Mouse (Mus musculus) hindbrain, embryonic 10.5 days (tissue): ENCODE results near the gene Zbtb2. TPM values are rescaled to one million over a fixed set of nuclear protein-coding genes. Genes with fewer than 3 reads are reported as not detected.
A peak's percentile ranks its signal among the peaks of the same experiment; 100 is the strongest.

ENCODE experiments used
- DNase-seq: peaks from one replicate; pipeline ENCODE4 v3.0.0-alpha.2; 2017; ENCODE audit warnings: low spot score
- H3K27ac ChIP-seq: fragments of 300-500 bp; sonication (generic); 2 replicates; pipeline ENCODE4 v1.5.1; 2016; ENCODE audit warnings: mild to moderate bottlenecking, moderate library complexity
- H3K27me3 ChIP-seq: fragments of 300-500 bp; sonication (generic); 2 replicates; pipeline ENCODE4 v1.6.1; 2016; ENCODE audit warnings: mild to moderate bottlenecking; ENCODE audit not compliant: poor library complexity, insufficient read depth, severe bottlenecking
- H3K36me3 ChIP-seq: fragments of 300-500 bp; sonication (generic); 2 replicates; pipeline ENCODE4 v1.6.1; 2016; ENCODE audit warnings: mild to moderate bottlenecking, moderate library complexity
- H3K4me1 ChIP-seq: fragments of 300-500 bp; sonication (generic); replicated peaks from 2 replicates; pipeline ENCODE4 v1.6.1; 2016; ENCODE audit warnings: mild to moderate bottlenecking
- H3K4me3 ChIP-seq: fragments of 300-500 bp; sonication (generic); 2 replicates; pipeline ENCODE4 v1.5.1; 2016; ENCODE audit warnings: mild to moderate bottlenecking, moderate library complexity
- H3K9me3 ChIP-seq: fragments of 300-500 bp; sonication (generic); 2 replicates; pipeline ENCODE4 v1.6.1; 2016; ENCODE audit warnings: mild to moderate bottlenecking, moderate library complexity
- WGBS: fragments of 180-500 bp; shearing (Covaris S2); methylation state at CpG from one replicate; pipeline ENCODE4 v1.1.7; 2016; 5-methylcytosine and 5-hydroxymethylcytosine counted together
- polyA plus RNA-seq: library from polyadenylated mRNA; unstranded; fragments of >200 nt; fragmentation: Nextera tagmentation; extraction: Ambion mirVana; gene quantifications from 2 replicates; pipeline ENCODE4 v1.2.1, GENCODE M21; 2016

Zbtb2 gene
- polyA plus RNA-seq, 1 experiment from 2014 or later: 18.1 TPM

GRCm38 (mm10) chr10:4375267-4375666 is 12.6 kb downstream of the Zbtb2 start:
- DNase-seq: no peak
- H3K4me3 ChIP-seq: no peak overlapping the region
- H3K36me3 ChIP-seq: peaks cover 42% of the 10 kb centered on the region
- peaks cover 8% of the 10 kb centered on the region; the same call in 1 of the 2 replicates for H3K4me1 ChIP-seq
- no peaks in the 10 kb centered on the region for H3K9me3 ChIP-seq
- WGBS: 40% methylated on average over 7 of the region's 7 CpGs
- H3K27ac ChIP-seq: no peak overlapping the region
- no peaks in the 10 kb centered on the region for H3K27me3 ChIP-seq

- no peak for DNase-seq
- H3K9me3 ChIP-seq: no peaks in the 10 kb centered on the region
- H3K27me3 ChIP-seq: no peaks in the 10 kb centered on the region
- H3K4me3 ChIP-seq: no peak overlapping the region
- H3K36me3 ChIP-seq: peaks cover 47% of the 10 kb centered on the region
- WGBS: 88% methylated on average over 4 of the region's 4 CpGs
- H3K4me1 ChIP-seq: peaks cover 8% of the 10 kb centered on the region; the same call in 1 of the 2 replicates
- no peak overlapping the region for H3K27ac ChIP-seq
These were observed 13.2 kb downstream of the Zbtb2 start for GRCm38 (mm10) chr10:4374734-4375133.

DNA sequence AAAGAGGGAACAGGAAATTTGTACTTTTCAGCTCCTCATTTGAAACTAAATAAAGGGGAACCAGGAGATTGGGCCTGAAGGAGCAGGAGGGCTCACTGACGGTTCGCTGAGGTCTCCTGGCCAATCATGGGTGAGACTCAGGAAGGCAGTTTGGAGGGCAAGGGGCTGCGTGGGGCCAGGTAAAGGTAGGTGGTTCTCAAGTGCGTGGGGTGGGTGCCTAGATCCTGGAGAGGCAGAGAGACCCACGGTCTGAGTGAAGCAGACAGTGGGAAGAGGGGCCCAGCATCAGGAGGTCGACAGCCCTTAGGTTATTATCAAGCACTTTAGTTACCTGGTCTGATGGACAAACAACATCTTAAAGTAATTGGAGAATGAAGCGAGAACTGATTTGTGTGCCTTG is 13.7 kb downstream of the Zbtb2 start:
- no peak for DNase-seq
- Histone ChIP-seq H3K4me3 (no peak overlapping the region), H3K4me1 (peaks cover 8% of the 10 kb centered on the region; the same call in 1 of the 2 replicates), H3K36me3 (peaks cover 52% of the 10 kb centered on the region), H3K27me3 (no peaks in the 10 kb centered on the region), H3K9me3 (no peaks in the 10 kb centered on the region), H3K27ac (no peak overlapping the region)
- whole genome bisulfite sequencing: 93% methylated on average over 7 of the region's 7 CpGs

DNA sequence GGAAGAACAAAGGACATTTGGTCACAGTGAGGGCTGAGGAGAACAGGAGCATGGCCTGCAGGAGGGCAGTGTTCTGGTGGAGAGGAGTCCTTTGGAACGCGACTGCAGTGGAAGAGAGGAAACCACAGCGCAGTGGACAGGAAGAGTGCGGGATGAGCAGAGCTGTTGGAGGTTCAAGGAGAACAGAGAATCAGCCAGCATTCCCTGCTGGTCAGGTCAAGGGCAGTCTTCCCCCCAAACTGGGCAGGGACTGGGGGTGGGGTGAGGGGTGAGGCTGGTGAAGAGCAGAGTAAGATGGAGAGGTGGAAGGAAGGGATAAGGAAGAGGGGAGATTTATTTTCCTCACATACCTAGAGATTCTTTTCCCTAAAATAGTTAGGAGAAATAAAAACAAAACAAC is 14.3 kb downstream of the Zbtb2 start:
- H3K27me3 ChIP-seq: no peaks in the 10 kb centered on the region
- 79% methylated on average over 4 of the region's 4 CpGs for WGBS
- H3K9me3 ChIP-seq: peaks cover under 1% of the 10 kb centered on the region; the same call in 1 of the 2 replicates
- H3K4me1 ChIP-seq: peaks cover 8% of the 10 kb centered on the region; the same call in 1 of the 2 replicates
- no peak for DNase-seq
- H3K4me3 ChIP-seq: no peak overlapping the region
- H3K36me3 ChIP-seq: peaks cover 59% of the 10 kb centered on the region
- H3K27ac ChIP-seq: 0 out of 2 replicates have a peak overlapping the region, but pooled peaks have one; percentile 18

- no peak for DNase-seq
These were observed 15.9 kb downstream of the Zbtb2 start for GRCm38 (mm10) chr10:4372011-4372410.

GRCm38 (mm10) chr10:4370105-4370504 is 17.8 kb downstream of the Zbtb2 start:
- 91% methylated on average over 11 of the region's 11 CpGs for WGBS
- Histone ChIP-seq H3K4me1 (0 out of 2 replicates have a peak, but pooled peaks cover 4% of the 10 kb centered on the region), H3K36me3 (peaks cover 86% of the 10 kb centered on the region), H3K4me3 (no peak overlapping the region), H3K9me3 (peaks cover 17% of the 10 kb centered on the region), H3K27ac (no peak overlapping the region), H3K27me3 (no peaks in the 10 kb centered on the region)
- DNase-seq: no peak

More at GRCm38 (mm10) chr10:4372011-4372410, 15.9 kb downstream of the Zbtb2 start:
- Histone ChIP-seq H3K36me3 (peaks cover 73% of the 10 kb centered on the region), H3K4me1 (peaks cover 8% of the 10 kb centered on the region; the same call in 1 of the 2 replicates), H3K4me3 (no peak overlapping the region), H3K27ac (no peak overlapping the region), H3K9me3 (peaks cover 12% of the 10 kb centered on the region), H3K27me3 (no peaks in the 10 kb centered on the region)
- 59% methylated on average over 5 of the region's 5 CpGs for WGBS

DNA sequence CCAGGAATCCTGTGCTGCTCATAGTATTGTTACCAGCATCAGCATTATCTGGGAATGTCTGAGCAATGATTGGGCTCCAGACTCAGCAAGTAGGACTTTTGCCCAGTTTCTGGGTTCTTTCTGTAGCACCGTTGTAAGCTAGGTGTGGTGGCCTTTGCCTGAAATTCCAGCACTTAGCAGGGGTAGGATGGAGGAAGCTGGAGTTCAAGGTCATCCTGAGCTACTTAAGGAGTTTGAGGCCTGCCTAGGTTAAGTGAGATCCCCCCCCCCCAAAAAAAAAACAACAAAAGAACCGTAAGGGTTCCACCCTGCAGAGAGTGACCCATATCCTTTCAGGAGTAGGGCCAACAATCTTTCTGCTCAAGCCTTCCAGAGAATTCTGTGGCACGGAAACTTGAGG is 23.3 kb downstream of the Zbtb2 start:
- Histone ChIP-seq H3K4me3 (no peak overlapping the region), H3K4me1 (no peaks in the 10 kb centered on the region), H3K36me3 (peaks cover 48% of the 10 kb centered on the region), H3K9me3 (peaks cover 31% of the 10 kb centered on the region), H3K27ac (no peak overlapping the region), H3K27me3 (no peaks in the 10 kb centered on the region)
- DNase-seq: no peak
- WGBS: 87% methylated on average over 3 of the region's 3 CpGs

DNA sequence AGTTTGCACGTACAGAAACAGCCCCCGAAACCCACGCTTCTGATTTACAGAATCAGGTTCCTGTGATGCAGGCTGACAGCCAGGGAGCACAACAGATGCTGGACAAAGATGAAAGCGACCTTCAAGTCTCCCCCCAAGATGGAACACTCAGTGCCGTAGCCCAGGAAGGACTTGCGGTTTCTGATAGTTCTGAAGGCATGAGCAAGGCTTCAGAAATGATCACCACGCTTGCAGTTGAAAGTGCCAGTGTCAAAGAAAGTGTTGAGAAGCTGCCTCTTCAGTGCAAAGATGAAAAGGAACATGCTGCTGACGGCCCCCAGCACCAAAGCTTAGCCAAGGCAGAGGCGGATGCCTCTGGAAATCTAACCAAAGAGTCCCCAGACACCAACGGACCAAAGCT is 30.5 kb downstream of the Zbtb2 start:
- WGBS: 91% methylated on average over 10 of the region's 10 CpGs
- no peaks in the 10 kb centered on the region for H3K27me3 ChIP-seq
- H3K36me3 ChIP-seq: peaks cover 46% of the 10 kb centered on the region
- H3K4me3 ChIP-seq: no peak overlapping the region
- H3K4me1 ChIP-seq: no peaks in the 10 kb centered on the region
- H3K27ac ChIP-seq: no peak overlapping the region
- H3K9me3 ChIP-seq: peaks cover 7% of the 10 kb centered on the region
- no peak for DNase-seq

DNA sequence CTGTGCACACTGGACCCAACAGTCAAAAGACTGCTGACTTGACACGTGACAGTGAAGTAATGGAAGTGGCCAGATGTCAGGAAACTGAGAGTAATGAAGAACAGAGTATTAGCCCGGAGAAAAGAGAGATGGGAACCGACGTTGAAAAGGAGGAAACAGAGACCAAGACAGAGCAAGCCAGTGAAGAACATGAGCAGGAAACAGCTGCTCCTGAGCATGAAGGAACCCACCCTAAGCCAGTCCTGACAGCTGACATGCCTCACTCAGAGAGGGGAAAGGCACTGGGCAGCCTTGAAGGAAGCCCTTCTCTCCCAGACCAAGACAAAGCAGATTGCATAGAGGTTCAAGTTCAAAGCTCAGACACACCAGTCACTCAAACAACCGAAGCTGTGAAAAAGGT is 31.3 kb downstream of the Zbtb2 start:
- no peak overlapping the region for H3K27ac ChIP-seq
- peaks cover 46% of the 10 kb centered on the region for H3K36me3 ChIP-seq
- no peaks in the 10 kb centered on the region for H3K27me3 ChIP-seq
- no peak for DNase-seq
- WGBS: 89% methylated on average over 5 of the region's 5 CpGs
- H3K4me3 ChIP-seq: no peak overlapping the region
- 0 out of 2 replicates have a peak, but pooled peaks cover 6% of the 10 kb centered on the region for H3K9me3 ChIP-seq
- H3K4me1 ChIP-seq: no peaks in the 10 kb centered on the region

DNA sequence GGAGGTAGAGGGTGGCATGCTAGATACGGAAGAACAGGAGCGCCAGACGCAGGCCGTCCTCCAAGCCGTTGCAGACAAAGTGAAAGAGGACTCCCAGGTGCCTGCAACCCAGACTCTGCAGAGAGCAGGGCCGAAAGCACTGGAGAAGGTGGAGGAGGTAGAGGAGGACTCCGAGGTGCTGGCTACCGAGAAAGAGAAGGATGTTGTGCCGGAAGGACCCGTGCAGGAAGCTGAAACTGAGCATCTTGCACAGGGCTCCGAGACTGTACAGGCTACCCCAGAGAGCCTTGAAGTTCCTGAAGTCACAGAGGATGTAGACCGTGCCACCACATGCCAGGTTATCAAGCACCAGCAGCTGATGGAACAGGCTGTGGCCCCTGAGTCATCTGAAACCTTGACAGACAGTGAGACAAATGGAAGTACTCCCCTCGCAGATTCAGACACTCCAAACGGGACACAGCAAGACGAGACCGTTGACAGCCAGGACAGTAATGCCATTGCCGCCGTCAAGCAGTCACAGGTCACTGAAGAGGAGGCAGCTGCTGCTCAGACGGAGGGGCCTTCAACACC is 31.9 kb downstream of the Zbtb2 start:
- Histone ChIP-seq H3K4me1 (no peaks in the 10 kb centered on the region), H3K27me3 (no peaks in the 10 kb centered on the region), H3K4me3 (no peak overlapping the region), H3K36me3 (peaks cover 46% of the 10 kb centered on the region), H3K9me3 (0 out of 2 replicates have a peak, but pooled peaks cover 6% of the 10 kb centered on the region), H3K27ac (no peak overlapping the region)
- 89% methylated on average over 19 of the region's 19 CpGs for WGBS
- no peak for DNase-seq

DNA sequence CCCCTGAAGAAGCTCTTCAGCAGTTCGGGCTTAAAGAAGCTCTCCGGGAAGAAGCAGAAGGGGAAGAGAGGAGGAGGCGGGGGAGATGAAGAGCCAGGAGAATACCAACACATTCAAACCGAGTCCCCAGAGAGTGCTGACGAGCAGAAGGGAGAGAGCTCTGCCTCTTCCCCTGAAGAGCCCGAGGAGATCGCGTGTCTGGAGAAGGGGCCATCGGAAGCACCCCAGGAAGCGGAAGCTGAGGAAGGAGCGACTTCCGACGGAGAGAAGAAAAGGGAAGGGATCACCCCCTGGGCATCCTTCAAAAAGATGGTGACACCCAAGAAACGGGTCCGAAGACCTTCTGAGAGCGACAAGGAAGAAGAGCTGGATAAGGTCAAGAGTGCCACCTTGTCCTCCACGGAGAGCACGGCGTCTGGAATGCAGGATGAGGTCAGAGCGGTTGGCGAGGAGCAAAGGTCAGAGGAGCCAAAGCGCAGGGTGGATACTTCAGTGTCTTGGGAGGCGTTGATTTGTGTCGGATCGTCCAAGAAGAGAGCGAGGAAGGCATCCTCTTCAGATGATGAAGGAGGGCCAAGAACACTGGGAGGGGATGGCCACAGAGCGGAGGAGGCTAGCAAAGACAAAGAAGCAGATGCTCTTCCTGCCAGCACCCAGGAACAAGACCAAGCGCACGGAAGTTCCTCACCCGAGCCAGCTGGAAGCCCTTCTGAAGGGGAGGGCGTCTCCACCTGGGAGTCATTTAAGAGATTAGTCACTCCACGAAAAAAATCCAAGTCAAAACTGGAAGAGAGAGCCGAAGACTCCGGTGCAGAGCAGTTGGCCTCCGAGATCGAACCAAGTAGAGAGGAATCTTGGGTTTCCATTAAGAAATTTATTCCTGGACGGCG is 33.3 kb downstream of the Zbtb2 start:
- DNase-seq: no peak
- Histone ChIP-seq H3K4me1 (no peaks in the 10 kb centered on the region), H3K27me3 (no peaks in the 10 kb centered on the region), H3K27ac (no peak overlapping the region), H3K4me3 (no peak overlapping the region), H3K36me3 (peaks cover 43% of the 10 kb centered on the region), H3K9me3 (0 out of 2 replicates have a peak, but pooled peaks cover 3% of the 10 kb centered on the region)
- WGBS: 89% methylated on average over 38 of the region's 38 CpGs

DNA sequence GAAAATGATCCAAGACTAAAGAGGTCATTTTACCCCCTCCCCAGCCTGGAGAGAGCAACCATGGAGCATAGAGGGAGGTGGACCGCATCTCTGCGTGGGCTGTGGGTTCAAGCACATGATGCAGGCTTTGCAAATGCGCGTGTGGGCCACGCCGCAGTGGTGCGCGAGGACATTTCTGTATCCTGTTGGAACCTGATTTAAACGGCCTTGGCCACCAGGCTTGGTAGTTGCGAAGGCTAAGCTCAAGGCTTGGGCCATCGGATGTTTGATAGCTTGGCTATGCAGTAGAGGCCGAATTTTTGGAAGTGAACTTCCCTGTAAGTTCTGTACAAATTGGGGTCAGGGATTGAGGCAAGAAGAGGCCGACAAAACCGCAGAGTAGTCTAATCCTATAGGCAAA is 40.3 kb downstream of the Zbtb2 start:
- Histone ChIP-seq H3K27ac (no peak overlapping the region), H3K4me3 (no peak overlapping the region), H3K9me3 (no peaks in the 10 kb centered on the region), H3K27me3 (no peaks in the 10 kb centered on the region), H3K4me1 (peaks cover 13% of the 10 kb centered on the region), H3K36me3 (no peaks in the 10 kb centered on the region)
- DNase-seq: no peak
- WGBS: 96% methylated on average over 14 of the region's 14 CpGs

DNA sequence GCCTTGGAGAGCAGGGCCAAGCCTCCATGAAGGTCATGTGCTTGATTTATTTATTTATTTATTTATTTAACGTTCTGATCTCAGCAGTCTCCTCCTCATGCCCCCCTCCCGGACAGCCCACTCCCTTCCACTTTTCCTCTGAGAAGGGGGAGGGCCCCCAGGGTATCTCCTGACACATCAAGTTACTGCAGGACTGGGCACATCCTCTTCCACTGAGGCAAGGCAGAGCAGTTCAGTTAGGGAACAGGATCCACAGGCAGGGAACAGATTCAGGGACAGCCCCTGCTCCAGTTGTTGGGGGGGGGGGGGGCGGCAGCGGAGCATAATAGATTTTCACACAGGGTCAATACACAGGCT is 40.8 kb downstream of the Zbtb2 start:
- Histone ChIP-seq H3K4me1 (peaks cover 13% of the 10 kb centered on the region), H3K27me3 (no peaks in the 10 kb centered on the region), H3K4me3 (peak overlapping the region; percentile 48; the same call in 1 of the 2 replicates), H3K9me3 (no peaks in the 10 kb centered on the region), H3K27ac (no peak overlapping the region), H3K36me3 (no peaks in the 10 kb centered on the region)
- WGBS: 71% methylated on average over 4 of the region's 4 CpGs
- DNase-seq: no peak
